Mouse (Mus musculus): Measurements from ENCODE around the gene Pvr. TPM values are rescaled to one million over a fixed set of nuclear protein-coding genes. Genes with fewer than 3 reads are reported as not detected.

The Pvr gene
- 92.4 TPM for total RNA-seq (2023)

DNA sequence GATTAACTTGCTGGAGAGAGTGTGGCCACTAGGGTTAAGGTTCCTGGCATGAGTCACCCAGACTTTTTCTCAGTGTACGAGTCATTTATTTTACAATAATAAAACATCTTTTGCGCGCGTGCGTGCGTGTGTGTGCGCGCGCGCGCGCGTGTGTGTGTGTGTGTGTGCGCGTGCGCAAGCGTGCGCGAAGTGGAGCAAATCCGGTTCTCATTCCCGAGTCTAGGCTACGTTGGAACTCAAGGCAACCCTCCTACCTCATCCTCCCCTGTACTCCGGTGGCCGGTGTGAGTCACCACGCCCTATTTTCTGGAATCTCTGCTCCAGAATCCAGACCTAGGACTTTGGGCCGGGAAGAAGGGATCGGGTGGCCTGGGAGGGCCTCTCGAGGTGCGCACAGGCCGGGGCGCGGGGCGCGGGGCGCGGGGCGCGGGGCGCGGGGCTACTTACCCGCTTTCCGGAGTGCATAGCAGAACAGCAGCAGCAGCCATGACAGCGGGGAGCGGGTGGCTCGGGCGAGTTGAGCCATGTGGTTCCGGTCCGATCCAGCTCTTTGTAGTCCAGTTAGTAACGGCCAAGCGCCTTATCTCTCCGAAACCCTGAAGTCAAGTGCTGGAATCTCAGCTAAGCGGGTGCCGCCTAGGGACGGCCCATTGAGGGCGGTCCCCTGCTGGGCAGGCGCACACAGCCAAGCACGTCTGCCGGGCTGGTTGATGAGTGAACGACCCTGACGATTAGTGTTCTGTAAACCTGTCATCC is at the start of gene Pvr:
Pvr (minus strand) TSS at position 655 of the 756 bp plus-strand sequence.

DNA sequence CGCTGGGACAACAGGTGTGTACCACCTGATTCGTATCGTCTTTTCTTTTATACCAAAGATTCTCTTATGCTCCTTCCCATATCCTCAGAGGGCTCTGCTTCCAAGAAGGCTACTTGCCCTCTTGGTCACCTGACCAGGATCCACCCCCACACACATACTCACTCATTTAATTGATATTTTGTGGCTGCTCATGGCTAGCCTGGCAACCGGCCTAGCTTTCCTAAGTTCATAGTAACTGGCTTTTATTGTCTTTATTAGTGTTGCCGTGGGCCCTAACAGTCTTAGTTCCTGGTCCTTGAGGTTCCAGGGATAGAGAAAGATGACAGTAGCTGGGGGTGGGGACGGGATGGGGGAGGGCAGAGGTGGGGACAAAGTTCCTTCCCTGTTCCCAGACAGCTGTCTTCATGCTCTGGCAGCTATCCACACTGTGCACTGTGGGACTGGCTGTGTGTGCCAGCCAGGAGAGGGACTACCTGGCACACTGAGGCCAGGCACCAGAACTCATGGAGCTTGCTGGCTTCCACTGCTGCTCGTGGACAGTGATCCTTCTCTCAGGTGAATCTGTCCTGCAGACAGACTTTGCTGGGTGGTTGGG is 44.1 kb upstream of the Pvr start, which contains the start of gene Ceacam20:
Ceacam20 (plus strand) TSS at position 428 of the 595 bp plus-strand sequence.

DNA sequence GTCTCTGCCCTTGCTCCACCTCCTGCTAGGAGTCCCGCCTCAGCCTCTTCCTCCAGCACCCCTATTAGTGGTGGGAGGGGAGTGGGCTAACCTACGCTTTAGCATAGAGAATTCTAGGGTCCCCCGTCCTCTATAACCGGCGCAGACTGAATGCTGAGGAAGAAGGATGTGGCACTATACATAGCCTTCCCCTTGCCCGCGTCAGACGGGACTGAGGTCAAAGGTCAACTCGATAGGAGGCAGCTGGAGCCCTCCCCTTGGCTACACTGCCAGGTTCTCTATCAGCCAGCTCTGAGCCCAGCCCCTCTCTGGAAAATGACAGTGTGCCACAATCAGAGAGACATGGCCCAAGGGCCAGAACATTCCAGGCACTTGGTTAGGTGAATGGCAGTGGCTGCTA is 29.6 kb upstream of the Pvr start, which contains the start of gene Igsf23:
Igsf23 (minus strand) TSS at position 168 of the 400 bp plus-strand sequence.

DNA sequence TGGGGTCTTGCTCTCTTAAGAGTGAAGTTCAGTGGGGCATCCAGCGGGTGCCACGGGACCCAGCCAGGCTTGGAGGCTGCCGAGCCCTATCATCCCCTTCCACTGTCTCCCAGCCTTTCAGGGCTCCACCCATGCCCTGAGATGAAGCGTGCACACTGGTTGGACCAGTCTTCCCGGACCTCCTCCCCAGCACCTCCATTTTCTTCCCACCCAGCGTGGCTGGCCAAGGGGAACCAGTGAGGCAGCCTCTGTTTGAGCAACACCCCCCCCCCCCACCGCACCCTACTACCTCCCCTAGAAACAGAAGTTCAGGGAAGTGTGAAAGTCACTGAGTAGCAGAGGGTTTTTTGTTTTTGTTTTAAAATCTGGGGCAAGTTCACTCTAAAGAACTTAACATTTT is 33.1 kb downstream of the Pvr start, which contains the start of gene Ceacam19:
Ceacam19 (minus strand) TSS at position 117 of the 400 bp plus-strand sequence.

DNA sequence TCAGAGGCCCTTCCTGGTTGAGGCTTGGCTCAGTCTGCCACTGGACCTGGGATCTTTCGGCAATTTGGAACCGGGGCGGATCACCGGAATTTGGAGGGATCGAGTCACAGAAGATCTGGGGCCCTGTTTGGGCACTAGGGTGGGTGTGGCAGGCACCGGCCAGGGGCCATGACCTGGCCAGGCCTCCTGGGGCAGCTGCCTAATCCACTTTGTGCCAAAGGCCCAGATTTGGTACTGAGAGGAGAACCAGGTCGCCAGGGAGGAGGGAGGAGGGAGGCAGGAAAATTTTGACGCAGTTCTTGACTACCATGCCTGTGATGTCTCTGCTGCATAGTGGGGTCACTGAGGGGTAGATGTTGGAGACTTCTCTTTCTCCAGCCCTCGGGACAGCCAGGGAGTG is 59.8 kb downstream of the Pvr start, which contains the start of gene Ceacam16:
Ceacam16 (minus strand) TSS at position 101 of the 400 bp plus-strand sequence.

Other genes with a start within 250 kb of the Pvr start
- gene Apoc2, start 243.2 kb downstream of the Pvr start, total RNA-seq (2023) = not detected
- not detected for gene Gm44805, start 239.7 kb downstream of the Pvr start, total RNA-seq (2023)
- gene Apoc4, start 239.7 kb downstream of the Pvr start, total RNA-seq (2023) = not detected
- gene Apoc1, start 228.5 kb downstream of the Pvr start, total RNA-seq (2023) = 2.0 TPM
- gene Apoe, start 222.0 kb downstream of the Pvr start, total RNA-seq (2023) = 38.1 TPM
- gene Tomm40, start 205.7 kb downstream of the Pvr start, total RNA-seq (2023) = 56.8 TPM
- gene Nectin2, start 170.7 kb downstream of the Pvr start, total RNA-seq (2023) = 0.62 TPM
- 2.0 TPM for gene Bcam, start 150.1 kb downstream of the Pvr start, total RNA-seq (2023)
- not detected for gene Cblc, start 124.4 kb downstream of the Pvr start, total RNA-seq (2023)
- 35.9 TPM for gene Bcl3, start 98.4 kb downstream of the Pvr start, total RNA-seq (2023)
- not detected for gene Gm19345, start 69.2 kb downstream of the Pvr start, total RNA-seq (2023)
- gene Ceacam16, start 59.9 kb downstream of the Pvr start, total RNA-seq (2023) = 0.68 TPM
- gene Ceacam19, start 33.2 kb downstream of the Pvr start, total RNA-seq (2023) = not detected
- gene Igsf23, start 29.6 kb upstream of the Pvr start, total RNA-seq (2023) = 5.5 TPM
- gene Ceacam20, start 44.3 kb upstream of the Pvr start, total RNA-seq (2023) = not detected
- not detected for gene Nlrp9b, start 70.3 kb upstream of the Pvr start, total RNA-seq (2023)
- gene Vmn1r91, start 178.5 kb upstream of the Pvr start, total RNA-seq (2023) = not detected
- not detected for gene Gm16442, start 201.4 kb upstream of the Pvr start, total RNA-seq (2023)
- gene Vmn1r93, start 217.9 kb upstream of the Pvr start, total RNA-seq (2023) = not detected
- not detected for gene Vmn1r94, start 247.2 kb upstream of the Pvr start, total RNA-seq (2023)